Mouse (Mus musculus) heart, embryonic 10.5 days (tissue): ENCODE data around the gene Shroom2. TPM values are rescaled to one million over a fixed set of nuclear protein-coding genes. Genes with fewer than 3 reads are reported as not detected.

ENCODE experiments used
- DNase-seq: peaks from one replicate; pipeline ENCODE4 v3.0.0-alpha.2; 2017; ENCODE audit warnings: low spot score
- H3K27ac ChIP-seq: fragments of 300-500 bp; sonication (generic); 2 replicates; pipeline ENCODE4 v1.5.1; 2016; ENCODE audit warnings: mild to moderate bottlenecking
- H3K27me3 ChIP-seq: fragments of 300-500 bp; sonication (generic); 2 replicates; pipeline ENCODE4 v1.6.1; 2016; ENCODE audit warnings: mild to moderate bottlenecking; ENCODE audit not compliant: poor library complexity, insufficient read depth, severe bottlenecking
- H3K36me3 ChIP-seq: fragments of 300-500 bp; sonication (generic); 2 replicates; pipeline ENCODE4 v1.6.1; 2016; ENCODE audit warnings: mild to moderate bottlenecking, moderate library complexity
- H3K4me1 ChIP-seq: fragments of 300-500 bp; sonication (generic); 2 replicates; pipeline ENCODE4 v1.6.1; 2016; ENCODE audit warnings: mild to moderate bottlenecking
- H3K4me3 ChIP-seq: fragments of 300-500 bp; sonication (generic); 2 replicates; pipeline ENCODE4 v1.5.1; 2016; ENCODE audit warnings: mild to moderate bottlenecking, moderate library complexity
- H3K9me3 ChIP-seq: fragments of 300-500 bp; sonication (generic); 2 replicates; pipeline ENCODE4 v1.6.1; 2016; ENCODE audit warnings: mild to moderate bottlenecking, moderate library complexity
- WGBS: fragments of 180-500 bp; shearing (Covaris S2); methylation state at CpG from one replicate; pipeline ENCODE4 v1.1.7; 2016; 5-methylcytosine and 5-hydroxymethylcytosine counted together
- polyA plus RNA-seq: library from polyadenylated mRNA; unstranded; fragments of >200 nt; fragmentation: Nextera tagmentation; extraction: Ambion mirVana; gene quantifications from 2 replicates; pipeline ENCODE4 v1.2.1, GENCODE M21; 2016

The Shroom2 gene
- polyA plus RNA-seq = 7.0 TPM in 2 replicates

DNA sequence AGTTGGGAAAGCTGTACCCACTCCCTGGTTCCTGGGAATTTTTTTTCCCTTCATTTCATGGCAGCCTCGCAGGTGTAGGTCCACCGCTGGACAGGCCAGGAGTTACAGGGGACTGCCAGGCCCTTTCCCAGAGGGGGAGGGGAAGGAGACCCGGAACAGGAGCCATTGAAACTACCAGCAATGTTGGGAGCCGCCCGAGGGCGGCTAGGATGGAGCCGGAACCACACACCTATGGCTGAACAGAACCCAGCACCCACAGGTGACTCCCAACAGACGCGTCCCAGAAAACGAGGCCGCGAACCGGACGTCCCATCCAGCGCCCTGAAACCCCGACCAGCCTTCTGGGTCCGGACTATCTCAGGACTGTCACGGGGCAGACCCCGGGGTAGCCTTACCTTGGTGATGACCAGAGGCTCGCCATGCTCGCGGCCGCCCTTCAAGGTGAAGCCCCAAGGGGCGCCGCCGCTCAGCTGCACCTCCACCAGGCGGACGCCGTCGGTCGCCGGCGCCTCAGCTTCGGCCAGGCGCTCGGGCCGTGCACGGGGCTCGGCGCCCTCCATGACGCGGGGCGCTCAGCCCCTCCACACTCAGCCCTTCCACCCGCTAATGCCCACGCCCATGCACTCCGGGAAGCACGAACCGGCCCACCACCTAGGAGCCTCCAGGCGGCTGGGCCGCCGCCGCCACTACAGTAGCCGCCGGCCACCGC lies at the start of gene Shroom2:
TSS of gene Shroom2 (minus strand) at position 575 of the 709 bp plus-strand sequence.
- H3K9me3 ChIP-seq = no peaks in the 10 kb centered on the region
- H3K4me3 ChIP-seq = peak within 1 kb of the TSS; percentile 72
- no peaks in the 10 kb centered on the region for H3K36me3 ChIP-seq
- 10% methylated on average over 55 of the region's 55 CpGs for WGBS
- H3K27me3 ChIP-seq = peaks cover 18% of the 10 kb centered on the region
- no peaks in the 10 kb centered on the region for H3K4me1 ChIP-seq
- DNase-seq = peak; percentile 76
- peak within 1 kb of the TSS; percentile 90 for H3K27ac ChIP-seq

- H3K4me3 ChIP-seq = no peak overlapping the region
- no peak for DNase-seq
- H3K27me3 ChIP-seq = no peaks in the 10 kb centered on the region
- H3K9me3 ChIP-seq = no peaks in the 10 kb centered on the region
- H3K27ac ChIP-seq = no peak overlapping the region
- H3K4me1 ChIP-seq = no peaks in the 10 kb centered on the region
- no peaks in the 10 kb centered on the region for H3K36me3 ChIP-seq
These were observed 49.7 kb upstream of the Shroom2 start for GRCm38 (mm10) chrX:152818996-152819395.

DNA sequence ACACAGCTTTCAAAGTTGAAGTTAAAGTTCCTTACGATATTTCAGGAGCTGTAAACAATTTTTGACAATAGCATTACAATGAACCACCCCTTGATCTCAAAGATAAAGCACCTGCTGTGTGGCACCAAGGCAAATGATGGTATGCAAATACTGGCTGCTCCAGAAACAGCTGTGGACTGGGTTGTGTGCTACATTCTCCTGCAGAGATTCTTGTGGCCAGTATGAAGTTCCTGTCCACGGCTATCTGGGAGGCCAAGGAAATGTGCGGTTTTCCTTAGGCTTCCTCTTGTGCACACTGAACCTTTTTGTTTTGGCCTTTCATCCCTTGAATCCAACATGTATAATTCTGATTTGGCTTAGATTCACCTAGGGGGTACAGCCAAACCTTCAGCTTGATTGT lies 44.1 kb upstream of the Shroom2 start:
- WGBS = 77% methylated on average over 3 of the region's 3 CpGs
- no peaks in the 10 kb centered on the region for H3K27me3 ChIP-seq

GRCm38 (mm10) chrX:152805317-152805716 lies 36.1 kb upstream of the Shroom2 start:
- Histone ChIP-seq H3K4me1 (no peaks in the 10 kb centered on the region), H3K36me3 (no peaks in the 10 kb centered on the region), H3K27me3 (no peaks in the 10 kb centered on the region), H3K27ac (no peak overlapping the region), H3K9me3 (no peaks in the 10 kb centered on the region), H3K4me3 (no peak overlapping the region)
- no peak for DNase-seq

More for the DNA sequence above, 44.1 kb upstream of the Shroom2 start:
- H3K27ac ChIP-seq = no peak overlapping the region
- H3K4me1 ChIP-seq = no peaks in the 10 kb centered on the region
- no peak for DNase-seq
- no peak overlapping the region for H3K4me3 ChIP-seq
- no peaks in the 10 kb centered on the region for H3K36me3 ChIP-seq
- H3K9me3 ChIP-seq = no peaks in the 10 kb centered on the region

- WGBS = 49% methylated on average over 2 of the region's 2 CpGs
- Histone ChIP-seq H3K27me3 (no peaks in the 10 kb centered on the region), H3K27ac (no peak overlapping the region), H3K36me3 (no peaks in the 10 kb centered on the region), H3K4me3 (no peak overlapping the region), H3K4me1 (no peaks in the 10 kb centered on the region), H3K9me3 (no peaks in the 10 kb centered on the region)
- DNase-seq = no peak
These were observed 19.3 kb upstream of the Shroom2 start for GRCm38 (mm10) chrX:152788611-152789010.

GRCm38 (mm10) chrX:152788129-152788528 lies 18.9 kb upstream of the Shroom2 start:
- H3K4me3 ChIP-seq = no peak overlapping the region
- no peaks in the 10 kb centered on the region for H3K9me3 ChIP-seq
- no peaks in the 10 kb centered on the region for H3K4me1 ChIP-seq
- DNase-seq = no peak
- no peaks in the 10 kb centered on the region for H3K27me3 ChIP-seq
- no peak overlapping the region for H3K27ac ChIP-seq
- no peaks in the 10 kb centered on the region for H3K36me3 ChIP-seq
- 67% methylated on average over 1 of the region's 1 CpGs for WGBS

DNA sequence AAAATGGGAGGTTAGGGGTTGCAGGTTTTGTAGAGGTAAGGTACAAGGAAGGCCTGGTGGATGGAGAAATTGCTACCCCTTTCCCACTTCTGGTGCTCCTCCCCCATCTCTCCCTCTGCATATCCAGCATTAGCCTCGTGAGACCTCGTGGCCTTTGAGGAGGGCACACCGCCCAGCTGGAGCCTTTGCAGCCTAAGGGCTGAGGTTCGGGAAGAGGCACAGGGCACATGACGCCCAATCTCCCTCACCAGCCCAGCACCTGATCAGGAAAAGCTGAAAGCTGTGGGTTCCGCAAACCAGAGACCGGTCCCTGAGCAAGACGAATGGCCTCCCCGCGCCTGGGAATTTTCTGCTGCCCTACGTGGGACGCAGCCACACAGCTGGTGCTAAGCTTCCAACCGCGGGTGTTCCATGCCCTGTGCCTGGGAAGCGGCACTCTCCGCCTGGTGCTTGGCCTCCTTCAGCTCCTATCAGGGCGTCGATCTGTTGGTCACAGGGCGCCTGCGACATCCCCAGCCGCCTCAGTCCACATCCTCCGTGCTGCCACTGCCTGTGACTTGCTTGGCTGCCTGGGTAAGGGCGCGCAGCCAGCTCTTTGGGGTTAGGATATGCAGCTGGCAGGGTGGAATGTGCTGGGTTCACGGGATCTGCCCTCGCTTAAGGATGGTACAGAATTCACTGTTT lies 12.6 kb upstream of the Shroom2 start, which contains the start of gene Gpr143:
TSS of gene Gpr143 (plus strand) at position 202 of the 684 bp plus-strand sequence.
- WGBS = 15% methylated on average over 26 of the region's 26 CpGs
- Histone ChIP-seq H3K36me3 (no peaks in the 10 kb centered on the region), H3K27me3 (peaks cover 9% of the 10 kb centered on the region), H3K27ac (peak within 1 kb of the TSS; percentile 47), H3K9me3 (no peaks in the 10 kb centered on the region), H3K4me3 (peak within 1 kb of the TSS; percentile 51), H3K4me1 (no peaks in the 10 kb centered on the region)
- DNase-seq = peak; percentile 73

GRCm38 (mm10) chrX:152769600-152770157 lies 414 bp upstream of the Shroom2 start:
- WGBS = 10% methylated on average over 38 of the region's 48 CpGs
- DNase-seq = peak; percentile 86

GRCm38 (mm10) chrX:152764171-152764570 lies 5.1 kb downstream of the Shroom2 start:
- DNase-seq = no peak
- WGBS = 39% methylated on average over 2 of the region's 2 CpGs
- H3K27ac ChIP-seq = no peak overlapping the region
- H3K27me3 ChIP-seq = peaks cover 6% of the 10 kb centered on the region
- H3K36me3 ChIP-seq = no peaks in the 10 kb centered on the region
- H3K4me3 ChIP-seq = no peak overlapping the region
- no peaks in the 10 kb centered on the region for H3K9me3 ChIP-seq
- H3K4me1 ChIP-seq = no peaks in the 10 kb centered on the region

More at GRCm38 (mm10) chrX:152769600-152770157, 414 bp upstream of the Shroom2 start:
- Histone ChIP-seq H3K27me3 (peaks cover 18% of the 10 kb centered on the region), H3K4me1 (no peaks in the 10 kb centered on the region), H3K27ac (peak overlapping the region; percentile 90), H3K4me3 (peak overlapping the region; percentile 72), H3K36me3 (no peaks in the 10 kb centered on the region), H3K9me3 (no peaks in the 10 kb centered on the region)

DNA sequence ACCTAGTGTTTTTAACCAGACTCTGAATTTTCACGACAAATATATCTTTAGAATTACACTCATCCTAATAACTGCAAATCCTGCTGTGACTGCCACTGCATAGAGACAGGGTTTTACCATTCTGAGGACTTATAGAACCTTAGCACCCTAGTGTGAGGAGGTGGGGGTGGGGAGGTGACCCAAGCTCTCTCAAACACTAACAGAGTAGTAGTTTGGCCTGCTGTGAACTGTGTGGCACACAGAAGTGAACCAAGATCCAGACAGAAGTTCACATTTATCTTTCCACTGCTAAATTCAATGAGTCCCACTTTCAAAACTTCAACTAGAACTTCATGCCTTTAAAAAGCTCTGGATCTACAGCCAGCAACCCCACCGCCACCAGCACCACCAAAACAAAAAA lies 6.4 kb downstream of the Shroom2 start:
- no peaks in the 10 kb centered on the region for H3K36me3 ChIP-seq
- H3K27me3 ChIP-seq = no peaks in the 10 kb centered on the region
- no peaks in the 10 kb centered on the region for H3K9me3 ChIP-seq
- H3K27ac ChIP-seq = no peak overlapping the region
- no peak for DNase-seq
- H3K4me1 ChIP-seq = no peaks in the 10 kb centered on the region
- WGBS = 56% methylated on average over 2 of the region's 2 CpGs
- H3K4me3 ChIP-seq = no peak overlapping the region

GRCm38 (mm10) chrX:152762437-152762836 lies 6.8 kb downstream of the Shroom2 start:
- WGBS = 48% methylated on average over 2 of the region's 2 CpGs

DNA sequence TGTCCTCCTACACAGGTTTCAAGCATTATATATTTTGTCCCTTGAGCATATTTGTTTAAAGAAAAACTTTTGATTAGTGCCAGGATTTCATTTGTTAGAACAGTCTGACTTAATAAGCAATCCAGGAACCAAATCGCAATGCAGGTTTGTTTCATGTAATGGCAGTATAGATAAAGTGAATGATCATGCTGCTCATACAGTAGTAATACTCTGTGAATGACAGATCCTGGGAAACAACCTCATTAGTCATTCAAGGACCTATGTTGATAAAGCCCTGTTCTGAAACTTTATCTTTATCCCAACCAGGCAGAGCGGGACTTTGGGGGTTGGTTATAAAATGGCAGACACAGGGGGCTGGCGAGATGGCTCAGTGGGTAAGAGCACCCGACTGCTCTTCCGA lies 13.0 kb downstream of the Shroom2 start:
- DNase-seq = no peak
- 82% methylated on average over 5 of the region's 5 CpGs for WGBS
- H3K27me3 ChIP-seq = no peaks in the 10 kb centered on the region
- no peaks in the 10 kb centered on the region for H3K4me1 ChIP-seq
- no peak overlapping the region for H3K4me3 ChIP-seq
- no peak overlapping the region for H3K27ac ChIP-seq
- H3K36me3 ChIP-seq = no peaks in the 10 kb centered on the region
- no peaks in the 10 kb centered on the region for H3K9me3 ChIP-seq

More at GRCm38 (mm10) chrX:152762437-152762836, 6.8 kb downstream of the Shroom2 start:
- Histone ChIP-seq H3K36me3 (no peaks in the 10 kb centered on the region), H3K4me1 (no peaks in the 10 kb centered on the region), H3K9me3 (no peaks in the 10 kb centered on the region), H3K27me3 (no peaks in the 10 kb centered on the region), H3K4me3 (no peak overlapping the region), H3K27ac (no peak overlapping the region)
- no peak for DNase-seq

- WGBS = 98% methylated on average over 1 of the region's 1 CpGs
- DNase-seq = no peak
- no peaks in the 10 kb centered on the region for H3K9me3 ChIP-seq
- H3K27ac ChIP-seq = no peak overlapping the region
- H3K4me3 ChIP-seq = no peak overlapping the region
- no peaks in the 10 kb centered on the region for H3K36me3 ChIP-seq
- H3K27me3 ChIP-seq = no peaks in the 10 kb centered on the region
- H3K4me1 ChIP-seq = no peaks in the 10 kb centered on the region
These were observed 13.4 kb downstream of the Shroom2 start for GRCm38 (mm10) chrX:152755819-152756218.
